Mouse (Mus musculus) brain, embryonic 18.5 days (tissue): ENCODE measurements around the gene Pakap.

Experiments
- DNase-seq: peaks from one replicate; pipeline ENCODE4 v3.0.0-alpha.2; 2012; ENCODE audit warnings: low read depth, low spot score

Pakap gene

GRCm38 (mm10) chr4:57837089-57837488 is 269.1 kb downstream of the Pakap start:
- DNase-seq = no peak

- no peak for DNase-seq
Observed at GRCm38 (mm10) chr4:57839343-57839742, 271.4 kb downstream of the Pakap start.

GRCm38 (mm10) chr4:57841911-57842310 is 273.9 kb downstream of the Pakap start:
- no peak for DNase-seq

- no peak for DNase-seq
Observed at GRCm38 (mm10) chr4:57842472-57843305, 274.7 kb downstream of the Pakap start.

- DNase-seq = no peak
Observed at GRCm38 (mm10) chr4:57845031-57845431, 277.1 kb downstream of the Pakap start.

GRCm38 (mm10) chr4:57845541-57846210 is 277.7 kb downstream of the Pakap start:
- no peak for DNase-seq

- no peak for DNase-seq
Observed at GRCm38 (mm10) chr4:57846381-57846990, 278.5 kb downstream of the Pakap start.

GRCm38 (mm10) chr4:57846991-57847422 is 279.0 kb downstream of the Pakap start:
- DNase-seq = no peak

GRCm38 (mm10) chr4:57847676-57848075 is 279.7 kb downstream of the Pakap start:
- DNase-seq = no peak

GRCm38 (mm10) chr4:57849465-57849864 is 281.5 kb downstream of the Pakap start:
- DNase-seq = no peak

GRCm38 (mm10) chr4:57851731-57852130 is 283.8 kb downstream of the Pakap start:
- DNase-seq = no peak

GRCm38 (mm10) chr4:57852461-57853040 is 284.6 kb downstream of the Pakap start:
- no peak for DNase-seq

- DNase-seq = no peak
Observed at GRCm38 (mm10) chr4:57854181-57854580, 286.2 kb downstream of the Pakap start.

- no peak for DNase-seq
Observed at GRCm38 (mm10) chr4:57855281-57855941, 287.4 kb downstream of the Pakap start.

GRCm38 (mm10) chr4:57856673-57857072 is 288.7 kb downstream of the Pakap start:
- no peak for DNase-seq

- no peak for DNase-seq
Observed at GRCm38 (mm10) chr4:57860204-57860611, 292.2 kb downstream of the Pakap start.

GRCm38 (mm10) chr4:57861166-57861565 is 293.2 kb downstream of the Pakap start:
- no peak for DNase-seq

GRCm38 (mm10) chr4:57861856-57862255 is 293.9 kb downstream of the Pakap start:
- DNase-seq = no peak

- no peak for DNase-seq
Observed at GRCm38 (mm10) chr4:57862269-57862986, 294.4 kb downstream of the Pakap start.

GRCm38 (mm10) chr4:57866088-57866487 is 298.1 kb downstream of the Pakap start:
- no peak for DNase-seq

- DNase-seq = no peak
Observed at GRCm38 (mm10) chr4:57866990-57867389, 299.0 kb downstream of the Pakap start.
